Mouse (Mus musculus): ENCODE measurements around the gene Acly.

The Acly gene

GRCm38 (mm10) chr11:100527458-100528374 is at the start of gene Acly:
Acly (minus strand) TSS chr11:100528000.
- in situ Hi-C loops (cut with MboI; ENCODE audit: low pct_unique_long_range_greater_than_20kb in 1 of 2, low sequenced_read_pairs in 2 of 2, unreplicated experiment in 1 of 2), result no loop called here

DNA sequence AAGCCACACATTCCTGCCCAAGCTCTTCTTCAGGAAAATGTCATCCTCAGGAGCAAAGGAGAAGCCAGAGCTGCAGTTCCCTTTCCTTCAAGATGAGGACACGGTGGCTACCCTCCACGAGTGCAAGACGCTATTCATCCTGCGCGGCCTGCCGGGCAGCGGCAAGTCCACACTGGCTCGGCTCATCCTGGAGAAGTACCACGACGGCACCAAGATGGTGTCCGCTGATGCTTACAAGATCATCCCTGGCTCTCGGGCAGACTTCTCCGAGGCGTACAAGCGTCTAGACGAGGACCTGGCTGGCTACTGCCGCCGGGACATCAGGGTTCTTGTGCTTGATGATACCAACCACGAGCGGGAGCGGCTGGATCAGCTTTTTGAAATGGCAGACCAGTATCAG is 48.5 kb upstream of the Acly start:
- in situ Hi-C loops (cut with MboI; ENCODE audit: low pct_unique_long_range_greater_than_20kb in 1 of 2, low sequenced_read_pairs in 2 of 2, unreplicated experiment in 1 of 2), result no loop called here

DNA sequence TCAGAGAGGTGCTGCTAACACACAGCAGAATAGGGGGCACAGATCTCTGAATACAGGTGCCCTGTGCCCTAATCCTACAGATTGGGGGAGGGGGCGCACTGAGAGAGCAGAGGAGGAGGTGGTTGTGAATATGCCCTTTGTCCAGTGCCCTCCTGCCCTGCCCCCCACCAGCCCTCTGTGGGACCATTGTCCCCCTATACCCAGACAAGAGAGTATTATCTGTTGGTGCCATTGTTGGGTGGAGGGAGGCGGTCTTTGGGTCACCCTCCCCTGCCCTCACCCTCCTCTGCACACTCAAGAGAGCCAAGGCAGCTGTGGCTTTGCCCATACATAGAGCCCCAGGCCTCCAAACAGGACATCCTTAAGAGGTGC is 47.7 kb upstream of the Acly start:
- in situ Hi-C loops (cut with MboI; ENCODE audit: low pct_unique_long_range_greater_than_20kb in 1 of 2, low sequenced_read_pairs in 2 of 2, unreplicated experiment in 1 of 2), result no loop called here

GRCm38 (mm10) chr11:100574708-100575483 is 47.1 kb upstream of the Acly start, which contains the start of gene Cnp:
Cnp (plus strand) TSS chr11:100574904.
- in situ Hi-C loops (cut with MboI; ENCODE audit: low pct_unique_long_range_greater_than_20kb in 1 of 2, low sequenced_read_pairs in 2 of 2, unreplicated experiment in 1 of 2), result loop anchor here in 1 of 2 experiments (5.0 kb wide), 1 partner anchor 122 kb away; no protein-coding TSS in a partner anchor

DNA sequence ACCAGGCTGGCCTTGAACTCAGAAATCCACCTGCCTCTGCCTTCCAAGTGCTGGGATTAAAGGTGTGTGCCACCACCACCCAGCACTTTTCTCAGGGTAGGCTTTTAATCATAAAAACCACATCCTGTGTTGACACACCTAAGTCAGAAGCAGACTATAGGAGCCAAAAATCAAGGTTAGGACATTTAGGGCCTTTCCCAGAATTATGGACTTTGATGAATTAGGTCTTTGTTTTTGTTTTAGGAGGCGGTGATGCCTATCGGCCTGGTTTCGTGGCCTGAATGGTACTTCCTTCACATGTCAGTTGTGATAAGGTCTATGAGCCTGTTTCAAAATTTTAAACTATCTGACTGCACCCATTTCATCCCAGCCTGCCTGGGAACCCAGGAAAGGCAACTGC is 46.4 kb upstream of the Acly start:
- in situ Hi-C loops (cut with MboI; ENCODE audit: low pct_unique_long_range_greater_than_20kb in 1 of 2, low sequenced_read_pairs in 2 of 2, unreplicated experiment in 1 of 2), result loop anchor here in 1 of 2 experiments (5.0 kb wide), 1 partner anchor 123 kb away; no protein-coding TSS in a partner anchor

GRCm38 (mm10) chr11:100571202-100571567 is 43.4 kb upstream of the Acly start:
- in situ Hi-C loops (cut with MboI; ENCODE audit: low pct_unique_long_range_greater_than_20kb in 1 of 2, low sequenced_read_pairs in 2 of 2, unreplicated experiment in 1 of 2), result loop anchor here in 1 of 2 experiments (5.0 kb wide), 1 partner anchor 126 kb away; no protein-coding TSS in a partner anchor

GRCm38 (mm10) chr11:100570430-100571201 is 42.8 kb upstream of the Acly start:
- in situ Hi-C loops (cut with MboI; ENCODE audit: low pct_unique_long_range_greater_than_20kb in 1 of 2, low sequenced_read_pairs in 2 of 2, unreplicated experiment in 1 of 2), result loop anchor here in 1 of 2 experiments (5.0 kb wide), 1 partner anchor 127 kb away; no protein-coding TSS in a partner anchor

- in situ Hi-C loops (cut with MboI; ENCODE audit: low pct_unique_long_range_greater_than_20kb in 1 of 2, low sequenced_read_pairs in 2 of 2, unreplicated experiment in 1 of 2), result loop anchor here in 1 of 2 experiments (5.0 kb wide), 1 partner anchor 128 kb away; no protein-coding TSS in a partner anchor
Measured at GRCm38 (mm10) chr11:100569789-100570188, 42.0 kb upstream of the Acly start.

GRCm38 (mm10) chr11:100568692-100569091 is 40.9 kb upstream of the Acly start:
- in situ Hi-C loops (cut with MboI; ENCODE audit: low pct_unique_long_range_greater_than_20kb in 1 of 2, low sequenced_read_pairs in 2 of 2, unreplicated experiment in 1 of 2), result no loop called here

GRCm38 (mm10) chr11:100567815-100568245 is 40.0 kb upstream of the Acly start:
- in situ Hi-C loops (cut with MboI; ENCODE audit: low pct_unique_long_range_greater_than_20kb in 1 of 2, low sequenced_read_pairs in 2 of 2, unreplicated experiment in 1 of 2), result no loop called here

GRCm38 (mm10) chr11:100567229-100567628 is 39.4 kb upstream of the Acly start:
- in situ Hi-C loops (cut with MboI; ENCODE audit: low pct_unique_long_range_greater_than_20kb in 1 of 2, low sequenced_read_pairs in 2 of 2, unreplicated experiment in 1 of 2), result no loop called here

- in situ Hi-C loops (cut with MboI; ENCODE audit: low pct_unique_long_range_greater_than_20kb in 1 of 2, low sequenced_read_pairs in 2 of 2, unreplicated experiment in 1 of 2), result no loop called here
Measured at GRCm38 (mm10) chr11:100564703-100565102, 36.9 kb upstream of the Acly start.

GRCm38 (mm10) chr11:100564297-100564696 is 36.5 kb upstream of the Acly start:
- in situ Hi-C loops (cut with MboI; ENCODE audit: low pct_unique_long_range_greater_than_20kb in 1 of 2, low sequenced_read_pairs in 2 of 2, unreplicated experiment in 1 of 2), result no loop called here

GRCm38 (mm10) chr11:100561748-100562147 is 33.9 kb upstream of the Acly start:
- in situ Hi-C loops (cut with MboI; ENCODE audit: low pct_unique_long_range_greater_than_20kb in 1 of 2, low sequenced_read_pairs in 2 of 2, unreplicated experiment in 1 of 2), result no loop called here

- in situ Hi-C loops (cut with MboI; ENCODE audit: low pct_unique_long_range_greater_than_20kb in 1 of 2, low sequenced_read_pairs in 2 of 2, unreplicated experiment in 1 of 2), result no loop called here
Measured at GRCm38 (mm10) chr11:100559476-100559875, 31.7 kb upstream of the Acly start.

GRCm38 (mm10) chr11:100557563-100557962 is 29.8 kb upstream of the Acly start:
- in situ Hi-C loops (cut with MboI; ENCODE audit: low pct_unique_long_range_greater_than_20kb in 1 of 2, low sequenced_read_pairs in 2 of 2, unreplicated experiment in 1 of 2), result no loop called here

DNA sequence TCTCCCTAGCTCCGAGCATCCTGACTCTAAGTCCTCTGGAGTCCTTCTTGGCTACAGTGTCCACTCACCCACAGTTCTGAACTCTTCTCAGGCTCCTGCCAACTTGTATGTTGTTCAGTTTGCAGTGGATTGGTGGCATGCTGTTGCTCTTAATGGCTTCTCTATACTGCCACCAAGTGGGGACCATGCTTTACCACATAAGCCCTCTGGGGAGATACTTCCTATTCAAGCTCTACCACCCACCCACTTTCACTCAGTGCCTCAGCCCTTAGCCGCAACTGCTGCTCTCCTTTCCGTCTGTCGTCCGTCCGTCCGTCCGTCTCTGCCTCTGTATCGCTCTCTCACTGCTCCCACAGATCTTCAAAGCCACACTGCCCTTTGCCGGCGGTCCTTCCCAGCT is 27.8 kb upstream of the Acly start:
- in situ Hi-C loops (cut with MboI; ENCODE audit: low pct_unique_long_range_greater_than_20kb in 1 of 2, low sequenced_read_pairs in 2 of 2, unreplicated experiment in 1 of 2), result no loop called here

- in situ Hi-C loops (cut with MboI; ENCODE audit: low pct_unique_long_range_greater_than_20kb in 1 of 2, low sequenced_read_pairs in 2 of 2, unreplicated experiment in 1 of 2), result no loop called here
Measured at GRCm38 (mm10) chr11:100552842-100553241, 25.0 kb upstream of the Acly start.

All from mouse embryonic stem cell (cell line).